Mouse (Mus musculus): ENCODE results near the gene Stac3.

- TF ChIP-seq GATA1 (IDR thresholded peaks at IDR 0.05; ENCODE audit: borderline replicate concordance, low read length) (no peak), FLI1 (IDR thresholded peaks at IDR 0.05; ENCODE audit: low read length) (no peak)
Observed at GRCm38 (mm10) chr10:127499516-127499915, 2.0 kb upstream of the Stac3 start.
